Mouse (Mus musculus): ENCODE measurements around the gene Iqsec3.

Gene Iqsec3

GRCm38 (mm10) chr6:121363956-121364355, 109.5 kb downstream of the Iqsec3 start:
- DNase-seq = no peak

- DNase-seq = no peak
Observed at GRCm38 (mm10) chr6:121363061-121363460, 110.4 kb downstream of the Iqsec3 start.

- no peak for DNase-seq
Observed at GRCm38 (mm10) chr6:121357232-121357631, 116.2 kb downstream of the Iqsec3 start.

DNA sequence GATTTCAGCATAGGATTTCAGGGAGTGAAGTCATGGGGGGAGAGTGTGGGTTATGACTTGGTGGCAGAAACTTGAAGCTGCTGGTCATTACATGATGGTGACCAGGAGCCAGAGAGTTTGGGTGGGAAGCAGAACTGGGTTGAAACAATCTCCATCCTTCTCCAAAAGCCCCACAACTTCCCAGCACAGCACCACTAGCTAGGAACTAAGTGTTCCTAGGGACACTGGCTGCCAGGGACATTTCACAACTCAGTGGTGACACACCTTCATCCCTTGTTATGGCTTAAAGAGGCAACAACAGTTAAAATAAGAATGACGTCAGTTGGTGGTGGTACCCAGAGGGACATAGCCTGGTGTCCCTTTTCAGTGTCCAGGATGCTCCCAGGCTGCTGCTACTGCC, 117.4 kb downstream of the Iqsec3 start:
- no peak for DNase-seq

GRCm38 (mm10) chr6:121352276-121352675, 121.2 kb downstream of the Iqsec3 start:
- DNase-seq = no peak

- no peak for DNase-seq
Observed at GRCm38 (mm10) chr6:121346428-121346827, 127.0 kb downstream of the Iqsec3 start.

- no peak for DNase-seq
Observed at GRCm38 (mm10) chr6:121344329-121344728, 129.1 kb downstream of the Iqsec3 start.

- no peak for DNase-seq
Observed at GRCm38 (mm10) chr6:121343771-121344123, 129.7 kb downstream of the Iqsec3 start.

DNA sequence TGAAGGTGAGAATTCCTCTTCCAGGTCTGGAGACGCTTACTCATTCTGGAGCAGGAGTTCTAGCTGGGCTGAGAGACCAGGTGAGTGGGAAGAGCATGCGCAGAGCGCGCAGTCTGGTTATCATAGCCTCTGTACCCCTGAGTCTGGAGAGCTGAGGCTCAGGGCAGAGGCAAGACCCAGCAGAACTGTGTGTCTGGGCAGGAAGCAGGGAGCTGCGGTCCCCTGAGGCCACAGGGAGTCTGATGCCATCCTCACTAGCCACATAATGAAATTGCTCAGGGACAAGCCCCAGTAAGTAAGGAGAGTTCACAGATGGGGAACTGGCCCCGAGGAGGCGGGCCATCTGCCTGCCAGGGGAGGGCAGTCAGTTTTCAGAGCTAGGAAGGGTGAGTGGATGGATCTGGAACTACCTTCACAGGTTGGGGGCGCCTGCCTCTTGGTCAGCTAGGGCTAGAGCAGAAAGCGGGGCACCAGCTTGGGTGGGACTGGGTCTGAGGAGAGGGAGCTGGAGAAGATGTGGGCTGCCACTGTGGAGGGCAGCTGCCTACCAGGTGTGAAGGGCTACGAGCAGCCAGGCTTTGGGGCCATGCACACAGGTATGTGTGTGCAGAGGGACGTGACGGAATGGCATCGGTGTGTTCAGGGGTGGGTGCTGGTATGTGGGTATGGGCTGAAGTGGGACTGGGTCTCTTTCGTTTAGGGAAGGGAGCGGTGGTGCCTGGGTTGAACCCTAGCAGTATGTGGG, 130.3 kb downstream of the Iqsec3 start, which contains the start of gene Slc6a12:
Gene Slc6a12 (plus strand): TSS at position 51 of the 745 bp plus-strand sequence.
- no peak for DNase-seq

DNA sequence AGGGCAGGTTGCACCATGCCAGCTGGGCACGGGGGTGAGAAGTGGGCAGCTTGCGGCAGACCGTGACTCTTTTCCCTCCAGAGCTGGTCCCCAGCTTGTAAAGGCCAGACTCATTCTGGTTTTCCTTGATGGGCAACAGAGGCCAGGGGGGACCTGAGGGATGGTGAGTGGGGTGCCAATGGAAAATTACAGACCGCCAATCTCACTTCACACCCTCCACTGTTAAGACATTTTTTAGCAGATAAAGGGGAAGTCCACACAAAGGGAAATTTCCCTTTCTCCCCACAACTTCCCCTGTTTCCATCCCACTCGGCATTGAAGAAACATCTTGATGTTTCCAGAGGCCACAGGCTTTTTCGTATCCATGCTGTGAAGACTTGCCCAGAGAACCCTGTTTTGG, 131.8 kb downstream of the Iqsec3 start:
- DNase-seq = no peak

DNA sequence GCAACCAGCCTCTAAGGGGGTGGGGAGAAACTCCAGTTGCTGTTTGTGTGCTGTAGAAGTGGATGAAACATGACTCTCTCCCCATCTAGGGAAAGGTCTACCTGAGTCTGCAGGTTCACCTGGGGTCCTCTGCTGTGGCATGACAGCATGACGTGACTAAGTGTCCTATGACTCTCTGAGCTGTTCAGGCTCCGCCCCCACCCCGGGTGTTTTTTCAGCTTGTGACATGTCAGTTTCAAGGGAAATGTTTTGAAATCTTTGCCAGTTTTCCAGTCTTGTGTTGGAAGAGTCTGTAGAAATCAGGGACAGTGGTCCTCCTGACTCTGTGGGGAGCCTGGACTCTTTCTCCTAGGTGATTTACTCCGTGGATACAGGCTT, 135.0 kb downstream of the Iqsec3 start:
- DNase-seq = no peak

- peak; percentile 89 for DNase-seq
Observed at GRCm38 (mm10) chr6:121337770-121338518, 135.5 kb downstream of the Iqsec3 start.

DNA sequence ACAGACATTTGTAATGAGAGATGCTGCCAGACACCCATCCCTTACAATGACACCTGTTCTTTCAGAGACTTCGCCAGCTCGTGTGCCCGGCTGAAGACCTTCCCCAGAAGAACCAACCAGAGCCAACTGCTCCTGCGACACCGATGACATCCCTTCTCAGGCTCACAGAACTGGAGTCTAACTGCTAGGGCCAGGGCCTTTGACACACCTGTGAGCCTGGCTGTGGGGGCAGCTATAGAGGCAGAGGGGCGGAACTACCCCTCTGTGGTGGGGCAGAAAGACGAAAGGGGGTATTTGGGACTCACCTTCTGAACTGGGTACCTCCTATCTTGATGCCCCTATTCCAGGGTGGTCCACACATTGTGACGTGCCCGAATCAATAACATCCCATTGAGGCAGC, 136.2 kb downstream of the Iqsec3 start:
- peak; percentile 55 for DNase-seq

DNA sequence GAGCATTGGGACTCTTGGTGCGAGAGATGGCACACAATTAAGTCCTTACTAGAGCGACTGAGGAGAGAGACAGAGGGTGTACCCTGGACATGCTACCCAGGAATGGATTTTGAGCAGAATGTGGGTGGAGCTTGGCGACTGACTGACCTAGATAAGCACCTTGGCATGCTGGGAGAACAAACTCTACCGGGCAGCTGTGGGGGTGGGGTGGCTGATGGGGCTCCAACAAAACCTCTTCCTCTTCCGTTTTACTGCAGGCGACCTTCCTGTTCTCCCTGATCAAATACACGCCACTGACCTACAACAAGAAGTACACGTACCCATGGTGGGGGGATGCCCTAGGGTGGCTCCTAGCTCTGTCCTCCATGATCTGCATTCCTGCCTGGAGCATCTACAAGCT, 136.9 kb downstream of the Iqsec3 start:
- DNase-seq = peak; percentile 90

DNA sequence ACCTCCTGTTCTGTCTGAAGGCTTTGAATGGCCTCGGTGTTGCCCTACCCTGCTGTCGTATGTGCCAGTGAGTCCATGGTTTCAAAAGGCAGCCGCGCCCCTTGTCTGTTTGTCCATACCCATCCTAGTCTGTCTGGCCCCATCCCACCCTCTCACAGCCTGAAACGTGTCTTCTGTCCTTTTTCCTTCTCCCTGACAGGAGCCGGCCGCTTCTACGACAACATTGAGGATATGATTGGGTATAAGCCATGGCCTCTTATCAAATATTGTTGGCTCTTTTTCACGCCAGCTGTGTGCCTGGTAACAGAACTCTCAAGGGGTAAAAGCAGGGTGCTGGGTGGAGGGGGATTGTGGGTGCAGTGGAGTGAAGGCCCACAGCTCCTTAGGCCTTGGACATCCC, 137.6 kb downstream of the Iqsec3 start:
- peak; percentile 30 for DNase-seq

DNA sequence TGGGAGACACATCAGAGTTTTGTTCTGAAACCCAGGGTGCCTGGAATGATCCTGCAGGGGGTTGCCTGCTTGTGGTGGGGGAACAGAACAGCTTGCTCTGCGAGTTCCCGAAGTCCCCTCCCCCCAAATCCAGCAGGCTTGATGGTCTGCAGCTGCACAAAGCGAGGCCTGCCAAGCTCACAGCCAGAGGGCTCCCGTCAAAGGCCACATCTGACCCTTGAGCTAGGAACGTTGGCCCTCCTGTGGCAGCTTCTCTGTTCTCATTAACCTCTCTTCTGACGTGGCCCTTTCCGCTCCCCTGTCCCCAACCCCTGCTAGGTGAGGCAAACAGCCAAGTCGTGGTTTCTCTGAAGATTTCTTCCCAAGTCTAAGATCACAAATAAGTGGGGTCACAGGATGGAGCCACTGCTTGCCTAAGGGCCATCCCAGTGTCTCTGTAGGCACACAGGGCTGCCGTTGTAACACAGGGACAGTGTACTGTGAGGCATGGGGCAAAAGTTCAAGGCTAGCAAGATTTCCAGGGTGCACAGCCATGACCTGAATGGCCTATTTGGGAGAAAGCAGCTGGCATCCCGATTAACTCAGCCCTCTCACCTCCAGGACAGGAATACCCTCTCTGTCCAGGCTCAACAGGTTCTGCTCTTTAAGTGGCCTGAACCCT, 143.5 kb downstream of the Iqsec3 start:
- DNase-seq = peak; percentile 44

DNA sequence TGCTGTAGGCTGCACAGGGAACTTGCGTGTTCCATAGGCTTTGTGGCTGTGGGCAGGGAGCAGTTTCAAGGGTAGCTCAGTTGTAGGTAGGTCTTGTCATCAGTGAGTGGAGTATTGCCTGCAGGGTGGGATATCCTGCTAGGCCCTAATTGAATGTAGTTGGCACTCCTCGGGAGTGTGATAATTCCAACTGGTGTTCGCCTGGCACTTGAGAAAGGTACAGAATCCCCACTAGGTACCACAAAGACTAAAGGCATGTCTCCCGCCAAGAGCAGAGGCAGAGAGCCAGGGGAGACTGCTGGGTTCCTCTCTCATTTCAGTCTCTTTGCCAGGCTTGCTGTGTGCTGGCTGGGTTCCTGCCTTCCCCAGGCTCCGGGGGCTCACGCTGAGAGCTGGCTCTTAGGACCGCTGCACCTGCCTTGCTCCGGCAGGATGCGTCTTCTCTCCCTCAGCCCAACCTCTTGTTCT, 145.0 kb downstream of the Iqsec3 start:
- DNase-seq = peak; percentile 65

- DNase-seq = peak; percentile 27
Observed at GRCm38 (mm10) chr6:121326486-121327069, 146.9 kb downstream of the Iqsec3 start.

- no peak for DNase-seq
Observed at GRCm38 (mm10) chr6:121325740-121326139, 147.7 kb downstream of the Iqsec3 start.

DNA sequence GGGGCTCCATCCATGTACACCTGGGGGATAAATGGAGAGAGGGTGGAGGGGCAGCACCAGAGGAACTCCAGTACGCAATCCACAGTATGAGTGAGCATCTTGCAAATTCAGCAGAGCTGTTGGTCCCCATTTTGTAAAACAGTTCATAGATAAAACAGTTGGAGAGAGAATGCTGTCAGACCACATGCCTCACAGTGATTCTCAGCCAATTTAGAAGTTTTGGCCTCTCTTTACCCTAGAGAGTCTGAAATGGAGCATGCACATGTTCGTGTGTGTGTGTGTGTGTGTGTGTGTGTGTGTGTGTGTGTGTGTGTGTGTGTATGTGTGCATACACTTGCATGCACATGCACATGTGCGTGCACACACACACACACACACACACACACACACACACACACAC, 148.2 kb downstream of the Iqsec3 start:
- no peak for DNase-seq
